Mouse (Mus musculus): ENCODE data around the gene Ppp3cb. TPM values are rescaled to one million over a fixed set of nuclear protein-coding genes. Genes with fewer than 3 reads are reported as not detected.

The Ppp3cb gene
- polyA plus RNA-seq, 1 experiment from 2014 or later = 59.8 TPM

DNA sequence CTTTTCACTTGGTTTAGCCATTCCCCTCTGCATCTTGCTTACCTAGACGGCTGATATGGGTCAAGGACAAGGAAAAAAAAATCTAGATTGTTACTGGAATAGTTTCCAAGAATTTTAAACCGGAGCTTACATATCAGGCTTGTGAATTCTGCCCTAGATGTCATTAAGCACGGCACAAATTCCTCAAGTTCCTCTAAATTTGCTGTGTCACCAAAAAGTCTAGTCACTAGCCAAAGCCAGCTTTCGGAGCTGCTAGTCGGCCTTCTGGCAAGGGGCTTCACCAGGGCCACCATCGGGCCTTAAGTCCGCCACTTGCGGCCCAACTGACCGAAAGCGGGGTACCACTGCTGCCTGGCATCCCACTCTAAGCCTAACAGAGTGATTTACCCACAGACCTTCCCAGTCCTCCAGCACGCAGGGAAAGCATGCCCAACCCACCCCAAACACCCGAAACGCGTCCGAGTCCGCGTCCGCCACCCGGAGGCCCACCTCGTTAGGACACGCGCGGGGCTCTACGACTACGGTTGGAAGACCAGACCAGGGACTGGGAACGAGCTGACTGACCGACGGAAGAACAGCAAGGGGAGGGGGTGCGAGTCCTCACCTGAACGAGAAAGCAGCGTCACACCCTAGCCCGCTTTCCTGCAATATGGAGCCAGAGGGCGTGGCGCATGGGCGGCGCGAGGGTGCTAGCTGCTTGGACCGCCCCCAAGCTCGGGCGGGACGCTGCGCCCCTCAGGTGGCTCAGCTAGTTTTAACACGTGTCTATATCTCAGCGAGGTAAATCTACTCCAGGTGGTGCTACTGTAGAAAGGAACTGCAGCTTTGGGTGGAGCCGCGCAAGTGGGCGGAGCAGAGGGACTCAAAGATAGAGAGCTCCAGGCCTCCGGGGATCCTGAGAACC lies 66.8 kb downstream of the Ppp3cb start, which contains the start of gene Anxa7:
Gene Anxa7 (minus strand): TSS at position 843 of the 904 bp plus-strand sequence.
- ATAC-seq (ENCODE audit: low FRiP score, low read depth) = peak; percentile 89
- Histone ChIP-seq H3K27me3 (no peaks in the 10 kb centered on the region), H3K9ac (peak within 1 kb of the TSS; percentile 75), H3K36me3 (peaks cover 10% of the 10 kb centered on the region), H3K4me2 (replicated peaks) (peak within 1 kb of the TSS; percentile 80), H3K4me3 (peak within 1 kb of the TSS; percentile 71), H3K9me3 (no peaks in the 10 kb centered on the region), H3K27ac (peak within 1 kb of the TSS; percentile 65; the same call in 1 of the 2 replicates), H3K4me1 (peaks cover 23% of the 10 kb centered on the region)
- WGBS = under 1% methylated on average over 48 of the region's 48 CpGs

DNA sequence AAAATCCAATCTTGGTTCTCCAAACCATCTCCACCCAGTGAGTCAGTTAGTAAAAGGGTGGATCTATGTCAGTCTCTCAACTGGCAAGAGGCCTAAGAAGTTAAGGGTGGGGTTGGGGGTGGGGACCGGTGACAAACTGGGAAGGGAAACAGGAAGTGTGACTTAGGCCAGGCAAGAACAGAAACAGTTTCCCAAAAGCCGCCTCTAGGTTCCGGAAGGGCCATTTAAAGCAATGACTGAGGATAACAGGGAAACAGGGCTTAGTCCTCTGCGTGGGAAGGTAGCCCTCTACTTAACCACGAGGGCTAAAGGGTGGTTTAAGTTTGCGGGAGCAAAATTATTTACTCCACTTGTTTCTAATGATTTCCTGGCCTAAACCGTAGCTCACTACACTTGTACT lies 67.6 kb downstream of the Ppp3cb start:
- peak overlapping the region; percentile 75; the same call in 1 of the 2 replicates for H3K9ac ChIP-seq
- 0 out of 2 replicates have a peak, but pooled peaks have one; percentile 24 for ATAC-seq (ENCODE audit: low FRiP score, low read depth)
- no peak overlapping the region for H3K27ac ChIP-seq

DNA sequence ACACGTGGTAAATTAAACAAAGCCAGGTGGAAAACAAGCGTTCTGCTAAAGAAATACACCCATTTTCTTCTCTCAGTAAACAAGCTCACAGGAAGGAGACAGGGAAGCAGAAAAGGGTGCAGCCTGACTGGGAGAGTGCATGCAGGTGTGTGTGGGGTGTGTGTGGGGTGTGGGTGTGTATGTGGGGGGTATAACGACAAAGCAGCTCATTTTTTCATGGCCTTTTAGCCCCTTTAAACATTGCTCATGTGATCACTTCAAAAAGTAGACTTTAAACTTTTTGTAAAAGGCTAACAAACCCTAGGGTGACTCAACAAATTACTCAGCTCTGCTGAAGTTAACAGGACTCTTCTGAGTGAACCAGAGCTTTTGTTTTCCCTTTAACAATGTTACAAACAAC lies 68.0 kb downstream of the Ppp3cb start:
- ATAC-seq (ENCODE audit: low FRiP score, low read depth) = no peak
- H3K4me3 ChIP-seq = peak overlapping the region; percentile 71
- H3K9ac ChIP-seq = no peak overlapping the region
- H3K27ac ChIP-seq = no peak overlapping the region
- 21% methylated on average over 3 of the region's 3 CpGs for WGBS
- no peaks in the 10 kb centered on the region for H3K27me3 ChIP-seq
- H3K4me2 ChIP-seq (replicated peaks) = peak overlapping the region; percentile 80
- H3K4me1 ChIP-seq = peaks cover 23% of the 10 kb centered on the region
- no peaks in the 10 kb centered on the region for H3K36me3 ChIP-seq
- H3K9me3 ChIP-seq = no peaks in the 10 kb centered on the region

More for the DNA sequence above, 67.6 kb downstream of the Ppp3cb start:
- peak overlapping the region; percentile 80 for H3K4me2 ChIP-seq (replicated peaks)
- peaks cover 23% of the 10 kb centered on the region for H3K4me1 ChIP-seq
- H3K9me3 ChIP-seq = no peaks in the 10 kb centered on the region
- peak overlapping the region; percentile 71 for H3K4me3 ChIP-seq
- 2% methylated on average over 7 of the region's 7 CpGs for WGBS
- H3K36me3 ChIP-seq = peaks cover 2% of the 10 kb centered on the region
- no peaks in the 10 kb centered on the region for H3K27me3 ChIP-seq

DNA sequence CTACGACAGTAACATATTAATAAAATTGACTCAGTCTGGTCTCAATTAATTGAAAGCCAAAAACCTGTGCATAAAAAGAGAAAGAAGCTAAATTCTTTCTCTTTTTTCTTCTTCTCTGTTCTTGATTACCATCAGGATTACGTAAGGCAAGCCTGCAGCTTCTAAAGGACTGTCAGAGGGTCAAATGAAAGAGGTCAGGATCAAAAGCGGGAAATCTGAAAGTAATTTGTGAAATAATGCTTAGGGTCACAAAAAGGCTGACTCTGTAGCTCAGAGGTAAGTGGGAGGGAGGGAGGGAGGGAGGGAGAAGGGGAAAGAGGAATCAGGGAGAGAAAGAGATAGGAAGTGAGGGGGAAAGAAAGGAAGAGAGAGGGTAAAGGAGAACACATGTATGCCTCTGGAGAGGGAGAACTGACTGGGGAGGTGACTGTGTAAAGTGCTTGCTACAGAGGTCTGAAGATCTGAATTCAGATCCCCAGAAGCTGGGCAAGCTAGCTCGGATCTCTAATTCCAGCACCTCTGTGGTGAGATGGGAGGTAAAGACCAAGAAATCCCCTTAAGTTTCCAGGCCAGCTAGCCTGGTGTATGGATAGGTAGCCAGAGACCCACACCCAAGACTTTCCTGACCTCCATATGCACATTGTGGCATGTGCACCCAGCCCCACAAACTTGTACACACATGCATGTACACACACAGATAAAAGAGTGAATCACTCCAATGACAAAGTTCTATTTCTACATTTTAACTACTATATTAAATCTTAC lies 68.9 kb downstream of the Ppp3cb start:
- no peak for ATAC-seq (ENCODE audit: low FRiP score, low read depth)

DNA sequence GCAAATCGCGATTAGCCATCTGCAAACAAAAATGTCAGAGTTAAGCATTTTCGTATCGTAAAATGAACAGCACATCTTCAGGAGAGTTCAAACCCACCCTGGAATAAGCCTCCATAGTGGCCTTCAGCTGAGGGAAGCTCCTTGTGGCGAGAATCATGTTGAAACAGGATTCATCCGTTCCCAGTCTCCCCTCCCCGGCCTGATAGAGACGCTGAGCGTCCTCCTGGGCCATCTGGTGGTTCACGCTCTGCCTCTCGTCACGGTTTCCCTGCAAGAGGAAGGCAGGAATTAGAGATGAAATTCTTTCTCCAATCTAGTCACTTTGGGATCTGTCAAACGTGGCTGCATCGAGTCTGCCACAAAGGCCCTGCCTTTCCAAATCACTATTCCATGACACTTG lies 86.2 kb downstream of the Ppp3cb start:
- ATAC-seq (ENCODE audit: low FRiP score, low read depth) = no peak
- no peak overlapping the region for H3K9ac ChIP-seq
- H3K4me2 ChIP-seq (replicated peaks) = no peak overlapping the region
- WGBS = 76% methylated on average over 14 of the region's 14 CpGs
- peaks cover 87% of the 10 kb centered on the region for H3K36me3 ChIP-seq
- no peaks in the 10 kb centered on the region for H3K4me1 ChIP-seq
- no peaks in the 10 kb centered on the region for H3K9me3 ChIP-seq
- H3K4me3 ChIP-seq = no peak overlapping the region
- H3K27ac ChIP-seq = no peak overlapping the region
- H3K27me3 ChIP-seq = no peaks in the 10 kb centered on the region

More for the DNA sequence above, 68.9 kb downstream of the Ppp3cb start:
- H3K27me3 ChIP-seq = no peaks in the 10 kb centered on the region
- H3K36me3 ChIP-seq = no peaks in the 10 kb centered on the region
- WGBS = 27% methylated on average over 4 of the region's 4 CpGs
- no peak overlapping the region for H3K4me3 ChIP-seq
- no peaks in the 10 kb centered on the region for H3K9me3 ChIP-seq
- 0 out of 2 replicates have a peak overlapping the region, but pooled peaks have one; percentile 14 for H3K4me2 ChIP-seq (replicated peaks)
- H3K4me1 ChIP-seq = peaks cover 23% of the 10 kb centered on the region
- no peak overlapping the region for H3K27ac ChIP-seq
- H3K9ac ChIP-seq = 0 out of 2 replicates have a peak overlapping the region, but pooled peaks have one; percentile 35

DNA sequence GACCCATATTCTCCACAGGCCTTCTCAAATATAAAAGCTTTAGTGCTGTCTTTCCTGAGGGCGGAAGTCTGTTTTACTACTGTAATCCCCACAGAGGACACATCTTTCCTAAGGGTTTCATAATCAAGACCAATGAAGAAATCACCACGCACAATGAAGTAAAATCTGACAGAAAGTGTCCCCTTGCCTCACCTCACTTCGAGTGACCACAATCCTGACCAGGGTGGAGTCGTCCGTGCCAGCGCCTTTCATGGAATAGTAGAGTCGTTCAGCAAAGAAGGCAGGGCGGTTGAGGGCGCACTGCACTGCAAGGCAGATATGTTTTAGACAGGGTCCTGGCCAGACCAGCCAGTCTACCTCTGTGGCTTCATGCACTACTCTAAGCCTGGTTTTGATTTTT lies 88.0 kb downstream of the Ppp3cb start:
- H3K9ac ChIP-seq = no peak overlapping the region
- H3K9me3 ChIP-seq = no peaks in the 10 kb centered on the region
- H3K4me2 ChIP-seq (replicated peaks) = no peak overlapping the region
- H3K27ac ChIP-seq = no peak overlapping the region
- H3K4me3 ChIP-seq = no peak overlapping the region
- no peak for ATAC-seq (ENCODE audit: low FRiP score, low read depth)
- H3K4me1 ChIP-seq = no peaks in the 10 kb centered on the region
- WGBS = 93% methylated on average over 9 of the region's 9 CpGs
- H3K27me3 ChIP-seq = no peaks in the 10 kb centered on the region
- H3K36me3 ChIP-seq = peaks cover 72% of the 10 kb centered on the region

DNA sequence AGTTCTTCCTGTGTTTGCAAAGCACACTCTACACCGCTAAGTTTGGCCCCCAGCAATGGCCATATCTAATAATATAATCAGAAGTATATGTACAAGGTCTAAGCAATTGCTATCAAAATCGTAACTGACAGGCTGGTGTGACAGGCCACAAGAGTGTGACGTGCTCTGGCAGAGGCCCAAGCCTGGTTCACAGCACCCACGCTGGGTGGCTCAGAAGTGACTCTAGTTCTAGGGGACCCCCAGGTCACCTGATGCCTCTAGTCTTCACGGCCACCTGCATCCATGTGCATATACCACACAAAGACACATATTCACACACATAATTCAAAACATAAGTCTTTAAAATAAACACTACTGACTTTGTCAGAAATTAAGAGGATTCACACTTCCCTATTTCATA lies 93.4 kb downstream of the Ppp3cb start:
- no peak overlapping the region for H3K27ac ChIP-seq
- H3K4me1 ChIP-seq = 0 out of 2 replicates have a peak, but pooled peaks cover 4% of the 10 kb centered on the region
- H3K9ac ChIP-seq = no peak overlapping the region
- no peaks in the 10 kb centered on the region for H3K9me3 ChIP-seq
- 88% methylated on average over 5 of the region's 5 CpGs for WGBS
- no peaks in the 10 kb centered on the region for H3K27me3 ChIP-seq
- ATAC-seq (ENCODE audit: low FRiP score, low read depth) = no peak
- peaks cover 23% of the 10 kb centered on the region for H3K36me3 ChIP-seq
- no peak overlapping the region for H3K4me2 ChIP-seq (replicated peaks)
- H3K4me3 ChIP-seq = no peak overlapping the region

DNA sequence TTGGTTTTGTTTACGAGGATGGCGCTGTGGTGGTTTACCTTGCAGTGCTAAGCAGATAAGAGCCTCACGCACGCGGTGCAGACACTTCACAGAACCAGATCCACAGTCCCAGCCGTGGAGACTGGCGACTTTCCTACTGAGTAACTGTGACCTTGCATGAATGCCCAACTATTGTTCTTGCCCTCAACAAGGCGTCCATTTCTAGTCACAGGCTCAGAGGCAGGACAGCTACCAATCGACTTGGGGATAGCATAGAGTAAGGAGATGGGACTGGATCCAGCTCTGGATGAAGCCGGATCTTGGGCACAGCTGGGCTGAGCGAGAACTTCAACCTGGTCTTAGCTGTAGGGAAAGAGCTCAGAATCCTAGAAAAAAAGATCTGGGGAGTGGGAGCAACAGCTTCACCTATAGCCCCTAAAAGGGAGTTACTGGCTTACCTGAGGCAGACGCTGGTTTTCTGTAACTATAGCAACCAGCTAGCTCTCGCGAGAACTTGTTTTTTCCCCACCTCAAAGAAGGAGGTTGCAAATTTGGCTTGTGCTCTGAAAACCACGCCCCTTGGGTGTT lies 94.5 kb downstream of the Ppp3cb start, which contains the start of gene Cfap70:
Gene Cfap70 (minus strand): TSS at position 462 of the 567 bp plus-strand sequence.
- H3K9me3 ChIP-seq = no peaks in the 10 kb centered on the region
- peak within 1 kb of the TSS; percentile 42 for H3K4me3 ChIP-seq
- H3K9ac ChIP-seq = peak within 1 kb of the TSS; percentile 62
- H3K27ac ChIP-seq = no peak within 1 kb of the TSS
- peaks cover 15% of the 10 kb centered on the region for H3K36me3 ChIP-seq
- no peaks in the 10 kb centered on the region for H3K27me3 ChIP-seq
- H3K4me1 ChIP-seq = 0 out of 2 replicates have a peak, but pooled peaks cover 4% of the 10 kb centered on the region
- peak within 1 kb of the TSS; percentile 74 for H3K4me2 ChIP-seq (replicated peaks)
- ATAC-seq (ENCODE audit: low FRiP score, low read depth) = peak; percentile 67; the same call in 1 of the 2 replicates
- 3% methylated on average over 15 of the region's 15 CpGs for WGBS

DNA sequence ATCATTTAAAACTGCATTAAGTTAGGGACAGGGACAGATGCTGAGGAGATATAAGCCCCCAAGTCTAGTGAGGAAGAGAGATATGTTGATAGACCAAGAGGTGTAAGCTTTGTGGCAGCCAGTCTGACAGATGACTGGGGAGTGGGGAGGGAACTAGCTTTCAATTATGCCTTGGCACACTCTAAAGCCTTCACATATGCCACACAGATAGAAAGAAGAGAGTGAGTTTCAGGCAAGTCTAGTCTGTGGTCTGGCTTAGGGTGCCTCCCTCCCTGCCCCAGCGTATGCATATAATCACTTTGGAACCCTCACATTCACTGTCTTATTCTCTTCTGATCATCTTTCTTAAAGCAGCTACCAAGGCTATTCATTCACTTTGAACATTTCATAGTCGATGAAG lies 95.1 kb downstream of the Ppp3cb start:
- Histone ChIP-seq H3K4me1 (0 out of 2 replicates have a peak, but pooled peaks cover 4% of the 10 kb centered on the region), H3K9ac (peak overlapping the region; percentile 62), H3K9me3 (no peaks in the 10 kb centered on the region), H3K27ac (no peak overlapping the region), H3K36me3 (peaks cover 10% of the 10 kb centered on the region), H3K27me3 (no peaks in the 10 kb centered on the region), H3K4me2 (replicated peaks) (peak overlapping the region; percentile 74), H3K4me3 (peak overlapping the region; percentile 42)
- no peak for ATAC-seq (ENCODE audit: low FRiP score, low read depth)
- WGBS = 17% methylated on average over 2 of the region's 2 CpGs

Data from limb, embryonic 13.5 days (tissue).